Mouse (Mus musculus): ENCODE measurements around the gene S100a2. TPM values are rescaled to one million over a fixed set of nuclear protein-coding genes. Genes with fewer than 3 reads are reported as not detected.

S100a2 gene
- not detected in 2 replicates for total RNA-seq (2012; rRNA removed)
- not detected for polyA plus RNA-seq (2012; ENCODE audit: insufficient read depth in 1 of 2, insufficient read length in 2 of 2, low read depth in 1 of 2, low replicate concordance in 2 of 2, missing spikeins in 1 of 2)

GRCm38 (mm10) chr3:90589947-90590346, at the start of gene S100a2:
S100a2 (plus strand) TSS chr3:90590247.
- TF ChIP-seq JUND (IDR thresholded peaks at IDR 0.05; ENCODE audit: low read depth, low read length), result no peak
- no peak for TF ChIP-seq HCFC1 (IDR thresholded peaks at IDR 0.05; ENCODE audit: low read depth, low read length)
- TF ChIP-seq CHD2 (IDR thresholded peaks at IDR 0.05; ENCODE audit: low read length), result no peak
- TF ChIP-seq GABPA (IDR thresholded peaks at IDR 0.05; ENCODE audit: low read depth, low read length), result no peak
- TF ChIP-seq POLR2AphosphoS5 (IDR thresholded peaks at IDR 0.05; ENCODE audit: borderline replicate concordance, low read depth, low read length), result no peak
- TF ChIP-seq NRF1 (IDR thresholded peaks at IDR 0.05; ENCODE audit: insufficient read depth, low read depth, low read length, poor library complexity, severe bottlenecking), result no peak
- TF ChIP-seq MXI1 (IDR thresholded peaks at IDR 0.05; ENCODE audit: low read depth, low read length), result no peak
- no peak for TF ChIP-seq GATA1 (IDR thresholded peaks at IDR 0.05; ENCODE audit: low read depth, low read length)
- TF ChIP-seq MAX (IDR thresholded peaks at IDR 0.05; ENCODE audit: low read length), result no peak
- TF ChIP-seq BHLHE40 (IDR thresholded peaks at IDR 0.05; ENCODE audit: borderline replicate concordance, low read depth, low read length), result no peak
- TF ChIP-seq ETS1 (IDR thresholded peaks at IDR 0.05; ENCODE audit: low read depth, low read length), result no peak
- TF ChIP-seq ZKSCAN1 (IDR thresholded peaks at IDR 0.05; ENCODE audit: low read depth, low read length), result no peak
- no peak for TF ChIP-seq USF1 (IDR thresholded peaks at IDR 0.05; ENCODE audit: low read depth, low read length)
- TF ChIP-seq ZC3H11A (IDR thresholded peaks at IDR 0.05; ENCODE audit: low read depth, low read length), result no peak
- no peak for TF ChIP-seq POLR2AphosphoS2 (IDR thresholded peaks at IDR 0.05; ENCODE audit: low read length)
- Histone ChIP-seq H3K9me3 (replicated peaks; ENCODE audit: insufficient read depth, low read length) (no peaks in the 10 kb centered on the region; the same call in 1 of the 2 replicates), H3K27me3 (ENCODE audit: control insufficient read depth in 1 of 2, insufficient read depth in 2 of 2, low read length in 2 of 2) (no peaks in the 10 kb centered on the region), H3K4me3 (ENCODE audit: control insufficient read depth in 1 of 2, insufficient read depth in 1 of 2, low read depth in 2 of 2, low read length in 2 of 2) (no peak within 1 kb of the TSS), H3K36me3 (ENCODE audit: control insufficient read depth in 1 of 2, insufficient read depth in 2 of 2, low read length in 2 of 2) (peaks cover 0 to 9% of the 10 kb centered on the region in 2 experiments; a peak in 2 of 4 replicates), H3K9ac (ENCODE audit: control insufficient read depth, low read depth, low read length, poor library complexity, severe bottlenecking) (no peak within 1 kb of the TSS), H3K79me2 (ENCODE audit: control insufficient read depth, insufficient read depth, low read length, poor library complexity) (no peaks in the 10 kb centered on the region), H3K27ac (ENCODE audit: control insufficient read depth, low read depth, low read length) (no peak within 1 kb of the TSS), H3K4me1 (ENCODE audit: control insufficient read depth in 1 of 2, insufficient read depth in 2 of 2, low read length in 2 of 2) (peaks cover 0 to 28% of the 10 kb centered on the region in 2 experiments; a peak in 2 of 4 replicates)
- no peak for DNase-seq (ENCODE audit: low read depth, low spot score)

GRCm38 (mm10) chr3:90540904-90541303, 49.1 kb upstream of the S100a2 start:
- TF ChIP-seq MAX (IDR thresholded peaks at IDR 0.05; ENCODE audit: low read length), result no peak
- TF ChIP-seq CHD1 (IDR thresholded peaks at IDR 0.05; ENCODE audit: low read depth, low read length), result no peak
- TF ChIP-seq ZKSCAN1 (IDR thresholded peaks at IDR 0.05; ENCODE audit: low read depth, low read length), result no peak
- TF ChIP-seq TBP (IDR thresholded peaks at IDR 0.05; ENCODE audit: low read depth, low read length), result no peak
- TF ChIP-seq HCFC1 (IDR thresholded peaks at IDR 0.05; ENCODE audit: low read depth, low read length), result no peak
- TF ChIP-seq BHLHE40 (IDR thresholded peaks at IDR 0.05; ENCODE audit: borderline replicate concordance, low read depth, low read length), result no peak
- no peak for TF ChIP-seq RAD21 (IDR thresholded peaks at IDR 0.05; ENCODE audit: low read depth, low read length)
- no peak for TF ChIP-seq CHD2 (IDR thresholded peaks at IDR 0.05; ENCODE audit: low read length)
- no peak for TF ChIP-seq TCF12 (IDR thresholded peaks at IDR 0.05; ENCODE audit: low read depth, low read length)
- no peak for TF ChIP-seq POLR2A (IDR thresholded peaks at IDR 0.05; ENCODE audit: control insufficient read depth in 1 of 2, insufficient read depth in 1 of 2, low read depth in 1 of 2, low read length in 2 of 2, poor library complexity in 1 of 2)
- TF ChIP-seq ELF1 (IDR thresholded peaks at IDR 0.05; ENCODE audit: low read depth, low read length), result no peak
- TF ChIP-seq NRF1 (IDR thresholded peaks at IDR 0.05; ENCODE audit: insufficient read depth, low read depth, low read length, poor library complexity, severe bottlenecking), result no peak
- TF ChIP-seq MAFK (IDR thresholded peaks at IDR 0.05; ENCODE audit: borderline replicate concordance, low read depth, low read length), result no peak
- no peak for TF ChIP-seq UBTF (IDR thresholded peaks at IDR 0.05; ENCODE audit: borderline replicate concordance, insufficient read depth, low read depth, low read length)
- TF ChIP-seq ZMIZ1 (IDR thresholded peaks at IDR 0.05; ENCODE audit: low read depth, low read length), result no peak
- no peak for TF ChIP-seq MAZ (IDR thresholded peaks at IDR 0.05; ENCODE audit: low read depth, low read length)
- TF ChIP-seq MYB (IDR thresholded peaks at IDR 0.05; ENCODE audit: low read depth, low read length), result no peak
- H3K27ac ChIP-seq (ENCODE audit: control insufficient read depth, low read depth, low read length), result no peak overlapping the region
- no peaks in the 10 kb centered on the region for H3K36me3 ChIP-seq (ENCODE audit: control insufficient read depth in 1 of 2, insufficient read depth in 2 of 2, low read length in 2 of 2)
- H3K27me3 ChIP-seq (ENCODE audit: control insufficient read depth in 1 of 2, insufficient read depth in 2 of 2, low read length in 2 of 2), result peaks cover 14 to 21% of the 10 kb centered on the region in 2 experiments
- H3K4me1 ChIP-seq (ENCODE audit: control insufficient read depth in 1 of 2, insufficient read depth in 2 of 2, low read length in 2 of 2), result no peaks in the 10 kb centered on the region
- no peak overlapping the region for H3K4me3 ChIP-seq (ENCODE audit: control insufficient read depth in 1 of 2, insufficient read depth in 1 of 2, low read depth in 2 of 2, low read length in 2 of 2)
- H3K9me3 ChIP-seq (replicated peaks; ENCODE audit: insufficient read depth, low read length), result no peaks in the 10 kb centered on the region
- no peak overlapping the region for H3K9ac ChIP-seq (ENCODE audit: control insufficient read depth, low read depth, low read length, poor library complexity, severe bottlenecking)
- no peaks in the 10 kb centered on the region for H3K79me2 ChIP-seq (ENCODE audit: control insufficient read depth, insufficient read depth, low read length, poor library complexity)
- no peak for DNase-seq (ENCODE audit: low read depth, low spot score)
